Mouse (Mus musculus) liver, adult 2 months (tissue): ENCODE data around the gene St7.

Experiments used
- CTCF ChIP-seq: fragments of 200-500 bp; IDR thresholded peaks from 2 replicates; pipeline ENCODE4 v1.5.1; 2011; ENCODE audit warnings: low read depth, low read length, control low read depth
- POLR2A ChIP-seq: fragments of 200-500 bp; IDR thresholded peaks from 2 replicates; pipeline ENCODE4 v1.6.1; 2011; ENCODE audit warnings: low read length, control low read depth; ENCODE audit not compliant: insufficient read depth; ENCODE audit errors: extremely low read depth

GRCm38 (mm10) chr6:17681810-17682209 lies 10.9 kb upstream of the St7 start:
- TF ChIP-seq CTCF (no peak), POLR2A (no peak)
